Mouse (Mus musculus) v-Abl transformed pro-B cells (cell line): Measurements from ENCODE around the gene Mthfsl.
"Not testable (repeated sequence)": the region's sequence is repeated elsewhere in the genome, so short reads cannot be mapped to it uniquely, and the experiment has no call there.

Experiments used
- in situ Hi-C, 2 experiments: fragments of 400-800 bp; cut with MboI; formaldehyde crosslinking; loops; one replicate each; pipeline ENCODE4 v1.15.1; 2025; ENCODE audit not compliant: unreplicated experiment in 2 of 2

The Mthfsl gene

GRCm38 (mm10) chr9:88719989-88720537 lies at the start of gene Mthfsl:
Mthfsl (minus strand) TSS chr9:88720296.
- in situ Hi-C loops: loop anchor here (10.0 to 25.0 kb wide), 6 partner anchors 158 to 985 kb away; partner anchors contain the start of gene Tmed3 (in 1 of the 2)

- in situ Hi-C loops: not testable (repeated sequence)
Observed at GRCm38 (mm10) chr9:88769470-88769869, 49.4 kb upstream of the Mthfsl start.

- in situ Hi-C loops: not testable (repeated sequence)
Observed at GRCm38 (mm10) chr9:88746687-88747086, 26.6 kb upstream of the Mthfsl start.

GRCm38 (mm10) chr9:88746046-88746445 lies 25.9 kb upstream of the Mthfsl start:
- in situ Hi-C loops: not testable (repeated sequence)

GRCm38 (mm10) chr9:88735289-88735688 lies 15.2 kb upstream of the Mthfsl start:
- in situ Hi-C loops: not testable (repeated sequence)

- in situ Hi-C loops: not testable (repeated sequence)
Observed at GRCm38 (mm10) chr9:88733182-88733581, 13.1 kb upstream of the Mthfsl start.

GRCm38 (mm10) chr9:88732334-88732733 lies 12.2 kb upstream of the Mthfsl start:
- in situ Hi-C loops: not testable (repeated sequence)

GRCm38 (mm10) chr9:88731728-88732127 lies 11.6 kb upstream of the Mthfsl start, which contains the start of gene Bcl2a1d:
Bcl2a1d (minus strand) TSS chr9:88731914.
- in situ Hi-C loops: not testable (repeated sequence)

- in situ Hi-C loops: loop anchor here in 1 of 2 experiments (10.0 kb wide), 2 partner anchors 194 to 484 kb away; no protein-coding TSS in a partner anchor
Observed at GRCm38 (mm10) chr9:88728311-88728710, 8.2 kb upstream of the Mthfsl start.

GRCm38 (mm10) chr9:88721628-88722027 lies 1.5 kb upstream of the Mthfsl start:
- in situ Hi-C loops: loop anchor here (10.0 to 25.0 kb wide), 5 partner anchors 159 to 966 kb away; no protein-coding TSS in a partner anchor

GRCm38 (mm10) chr9:88719073-88719921 lies 799 bp downstream of the Mthfsl start:
- in situ Hi-C loops: loop anchor here (10.0 to 25.0 kb wide), 4 partner anchors 157 to 986 kb away; partner anchors contain the start of gene Tmed3 (in 1 of the 2)

GRCm38 (mm10) chr9:88718593-88718992 lies 1.5 kb downstream of the Mthfsl start:
- in situ Hi-C loops: loop anchor here (10.0 to 25.0 kb wide), 4 partner anchors 156 to 986 kb away; partner anchors contain the start of gene Tmed3 (in 1 of the 2)

- in situ Hi-C loops: loop anchor here (10.0 to 25.0 kb wide), 4 partner anchors 156 to 987 kb away; partner anchors contain the start of gene Tmed3 (in 1 of the 2)
Observed at GRCm38 (mm10) chr9:88718140-88718539, 2.0 kb downstream of the Mthfsl start.

- in situ Hi-C loops: loop anchor here (10.0 to 25.0 kb wide), 4 partner anchors 152 to 990 kb away; partner anchors contain the start of gene Tmed3 (in 1 of the 2)
Observed at GRCm38 (mm10) chr9:88714515-88714914, 5.6 kb downstream of the Mthfsl start.

GRCm38 (mm10) chr9:88712164-88712749 lies 7.8 kb downstream of the Mthfsl start:
- in situ Hi-C loops: loop anchor here (10.0 to 25.0 kb wide), 4 partner anchors 150 to 993 kb away; partner anchors contain the start of gene Tmed3 (in 1 of the 2)

GRCm38 (mm10) chr9:88710910-88711438 lies 9.1 kb downstream of the Mthfsl start:
- in situ Hi-C loops: loop anchor here (10.0 to 25.0 kb wide), 4 partner anchors 149 to 994 kb away; partner anchors contain the start of gene Tmed3 (in 1 of the 2)

- in situ Hi-C loops: loop anchor here (10.0 to 25.0 kb wide), 4 partner anchors 148 to 994 kb away; partner anchors contain the start of gene Tmed3 (in 1 of the 2)
Observed at GRCm38 (mm10) chr9:88710439-88710838, 9.7 kb downstream of the Mthfsl start.

- in situ Hi-C loops: loop anchor here (10.0 to 25.0 kb wide), 4 partner anchors 147 to 995 kb away; partner anchors contain the start of gene Tmed3 (in 1 of the 2)
Observed at GRCm38 (mm10) chr9:88709794-88710193, 10.3 kb downstream of the Mthfsl start.

- in situ Hi-C loops: loop anchor here (25.0 kb wide), 3 partner anchors 147 to 978 kb away; no protein-coding TSS in a partner anchor
Observed at GRCm38 (mm10) chr9:88709304-88709703, 10.8 kb downstream of the Mthfsl start.

- in situ Hi-C loops: loop anchor here (25.0 kb wide), 3 partner anchors 144 to 981 kb away; no protein-coding TSS in a partner anchor
Observed at GRCm38 (mm10) chr9:88706700-88707099, 13.4 kb downstream of the Mthfsl start.
